Mouse (Mus musculus): ENCODE results near the gene Rftn1.
"Not testable (repeated sequence)": the region's sequence is repeated elsewhere in the genome, so short reads cannot be mapped to it uniquely, and the experiment has no call there.

The Rftn1 gene

DNA sequence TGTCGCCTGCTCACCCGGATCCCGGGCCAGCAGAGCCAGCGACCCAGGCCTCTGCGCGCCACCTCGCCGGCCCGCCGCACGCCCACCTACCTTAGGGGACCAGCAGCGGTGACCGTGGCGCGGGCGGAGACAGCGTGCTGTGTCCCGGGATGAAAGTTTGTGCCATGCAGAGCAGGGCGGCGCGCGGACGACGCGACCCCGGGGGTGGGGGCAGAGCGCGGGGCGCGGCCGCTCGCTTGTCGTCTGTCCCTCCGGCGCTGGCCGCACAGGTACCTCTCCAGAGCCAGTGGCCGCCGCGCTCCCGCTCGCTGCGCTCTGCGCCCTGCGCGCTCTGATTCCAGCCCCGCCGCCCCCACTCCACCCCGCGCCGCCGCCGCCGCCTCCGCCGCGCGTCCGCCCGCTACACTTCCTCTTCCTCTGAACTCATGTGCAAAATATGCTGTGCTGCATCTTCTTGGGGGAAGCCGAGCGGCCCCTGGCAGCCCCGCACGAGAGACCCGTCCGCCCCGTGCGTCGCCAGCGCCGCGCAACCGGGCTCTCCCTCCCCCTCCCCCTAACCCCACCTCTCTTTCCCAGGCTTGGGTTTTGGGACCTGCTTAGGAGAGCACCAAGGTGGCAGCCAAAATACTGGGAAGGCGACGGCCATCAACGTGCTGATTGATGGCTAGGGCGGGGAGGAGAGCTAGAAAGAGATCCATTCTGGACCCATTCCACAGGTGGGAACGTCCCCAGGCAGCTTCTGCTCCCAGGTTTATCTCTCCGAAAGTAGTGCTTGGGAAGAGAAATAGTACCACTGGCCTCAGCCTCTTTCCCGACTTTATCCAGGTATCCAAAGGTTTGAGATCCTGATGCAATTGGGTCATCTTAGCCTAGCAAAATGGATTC is at the start of gene Rftn1:
Gene Rftn1 (minus strand): TSS at position 544 of the 885 bp plus-strand sequence.
- DNase-seq (ENCODE audit: low spot score in 2 of 2): peak; percentile 62 to 86

DNA sequence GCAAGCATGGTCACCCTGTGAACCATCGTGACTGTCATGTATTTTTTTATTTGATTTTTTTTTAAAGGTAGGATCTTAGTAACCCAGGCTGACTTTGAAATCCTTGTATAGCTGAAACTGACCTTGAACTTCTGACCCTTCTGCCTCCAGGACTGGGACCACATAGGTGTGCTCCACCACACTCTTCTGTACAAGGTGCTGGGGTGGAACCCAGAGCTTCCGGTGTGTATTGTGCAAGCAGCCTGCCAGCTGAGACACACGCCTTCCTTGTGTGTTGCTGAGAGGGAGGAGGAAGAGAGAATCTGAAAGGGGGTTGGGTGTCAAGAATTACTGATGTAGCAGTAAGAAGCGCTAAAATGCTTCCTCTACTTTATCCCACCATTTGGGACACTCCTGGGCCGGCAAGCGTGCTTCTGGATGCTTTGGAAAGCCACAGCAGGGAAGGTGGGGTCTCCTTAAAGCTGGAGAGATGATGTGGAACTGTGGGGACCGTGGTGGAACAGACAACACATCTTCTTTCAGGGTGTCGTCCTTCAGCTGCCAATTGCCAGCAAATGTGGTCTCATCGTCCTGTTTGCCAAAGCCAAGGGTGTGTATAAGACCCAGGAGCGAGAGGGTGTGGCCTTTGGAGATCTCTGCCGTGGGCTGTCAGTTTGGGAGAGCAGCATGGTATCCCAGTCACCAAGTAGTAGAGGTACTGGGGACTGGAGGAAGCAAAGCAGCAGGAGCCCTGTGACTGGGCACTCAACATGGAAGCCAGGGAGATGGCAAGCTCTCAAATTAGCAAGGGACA is 47.5 kb upstream of the Rftn1 start:
- DNase-seq (ENCODE audit: low spot score in 2 of 2): no peak

DNA sequence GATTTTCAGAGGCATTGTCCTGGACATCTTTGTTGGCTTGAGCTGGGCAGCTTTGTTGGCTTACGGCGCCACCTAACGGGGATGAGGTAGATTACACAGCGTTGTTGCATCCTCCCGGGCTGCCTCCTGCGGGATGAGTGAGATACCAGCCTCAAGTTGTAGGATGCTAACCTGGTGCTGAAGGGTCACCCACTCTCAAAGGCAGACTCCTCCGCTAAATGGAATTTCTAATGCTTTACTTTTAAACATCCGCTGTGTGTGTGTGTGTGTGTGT is 46.9 kb upstream of the Rftn1 start:
- peak; percentile 74 to 92 for DNase-seq (ENCODE audit: low spot score in 2 of 2)

DNA sequence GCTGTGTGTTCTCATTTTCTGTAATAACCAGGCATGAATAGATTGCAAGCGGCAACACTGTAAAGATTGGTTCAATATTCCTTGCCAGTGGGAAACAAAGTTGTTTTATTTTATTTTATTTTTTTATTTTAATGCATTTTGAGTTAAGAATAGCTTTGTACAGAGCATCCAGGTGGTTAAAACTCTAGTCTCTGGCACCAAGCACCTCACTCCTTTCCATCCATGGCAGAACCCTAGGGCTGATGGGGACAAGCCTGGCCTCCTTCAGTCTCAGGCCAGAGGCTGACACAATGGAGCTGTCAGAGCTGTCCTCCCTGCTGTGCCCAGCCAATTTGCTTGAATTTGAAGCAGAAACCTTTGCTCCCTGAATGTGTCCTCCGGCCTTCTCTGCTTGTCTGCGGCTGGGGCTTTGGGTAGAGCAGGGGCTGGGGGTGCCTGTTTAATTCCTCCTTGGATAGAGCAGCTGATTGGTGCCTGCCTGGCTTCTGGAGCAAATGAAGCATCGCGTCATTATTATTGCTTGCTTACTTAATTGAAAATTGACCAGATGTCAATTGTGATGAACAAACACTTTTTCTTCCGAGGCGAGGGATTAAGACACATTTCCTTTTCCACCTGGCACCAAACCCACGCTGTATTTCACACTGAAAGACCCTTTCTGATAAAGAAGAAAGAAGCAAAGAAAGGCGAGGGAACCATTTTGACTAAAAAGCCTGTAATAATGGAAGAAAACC is 46.4 kb upstream of the Rftn1 start:
- DNase-seq (ENCODE audit: low spot score in 2 of 2): no peak

DNA sequence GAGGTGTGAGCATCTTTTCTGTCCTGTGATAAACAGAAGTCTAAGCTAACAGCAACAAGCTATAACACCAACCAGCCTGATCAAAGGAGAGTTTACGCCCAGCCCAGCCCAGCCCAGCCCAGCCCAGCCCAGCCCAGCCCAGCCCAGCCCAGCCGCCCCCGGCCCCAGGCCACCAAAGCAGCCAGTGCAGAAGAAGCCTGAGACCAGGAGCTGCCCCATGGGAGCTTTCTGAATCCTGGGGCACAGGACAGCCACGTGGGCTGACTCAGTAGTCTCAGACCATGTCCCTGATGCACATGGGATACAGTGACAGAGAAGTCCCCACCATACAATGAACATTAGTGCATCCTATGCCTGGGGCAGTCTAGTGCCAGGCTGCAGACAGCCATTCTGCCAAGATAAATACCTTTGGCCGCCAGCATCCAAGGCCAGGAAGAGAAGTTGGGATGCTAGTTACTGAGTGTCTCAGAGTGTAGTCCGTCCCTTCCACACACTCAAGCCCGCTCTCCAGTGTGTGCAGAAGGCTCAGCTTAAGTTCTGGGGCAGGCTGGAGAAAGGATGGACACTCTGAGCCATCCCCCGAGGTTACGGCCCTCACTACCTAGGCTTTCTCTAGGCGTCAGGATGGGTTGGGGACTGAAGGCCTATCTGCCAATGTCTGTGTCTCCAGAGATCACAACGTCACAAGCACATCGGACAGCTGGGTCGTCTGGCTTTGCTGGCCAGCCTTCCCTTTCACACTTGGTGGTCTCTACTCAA is 45.6 kb upstream of the Rftn1 start:
- peak in 1 of 2 experiments; percentile 56 for DNase-seq (ENCODE audit: low spot score in 2 of 2)

DNA sequence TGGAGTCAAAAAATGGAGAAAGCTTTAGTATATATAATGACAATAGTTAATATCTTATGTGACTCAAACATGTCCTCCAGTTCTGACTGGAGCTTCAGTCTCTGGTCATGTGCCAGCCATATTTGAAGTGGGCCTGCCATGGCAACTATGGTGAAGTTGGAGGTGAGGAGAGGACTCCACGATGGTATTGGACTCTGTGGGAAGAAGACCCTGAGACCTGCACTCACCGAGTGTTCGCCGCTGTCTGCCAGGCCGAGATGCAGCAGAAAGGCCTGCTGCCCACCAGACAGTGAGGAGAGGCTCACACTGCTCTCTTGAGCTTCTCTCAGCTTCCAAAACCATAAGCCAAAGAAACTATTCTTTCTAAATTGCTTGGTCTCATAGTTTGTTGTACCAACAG is 43.5 kb upstream of the Rftn1 start:
- DNase-seq (ENCODE audit: low spot score in 2 of 2): peak in 1 of 2 experiments; percentile 33

DNA sequence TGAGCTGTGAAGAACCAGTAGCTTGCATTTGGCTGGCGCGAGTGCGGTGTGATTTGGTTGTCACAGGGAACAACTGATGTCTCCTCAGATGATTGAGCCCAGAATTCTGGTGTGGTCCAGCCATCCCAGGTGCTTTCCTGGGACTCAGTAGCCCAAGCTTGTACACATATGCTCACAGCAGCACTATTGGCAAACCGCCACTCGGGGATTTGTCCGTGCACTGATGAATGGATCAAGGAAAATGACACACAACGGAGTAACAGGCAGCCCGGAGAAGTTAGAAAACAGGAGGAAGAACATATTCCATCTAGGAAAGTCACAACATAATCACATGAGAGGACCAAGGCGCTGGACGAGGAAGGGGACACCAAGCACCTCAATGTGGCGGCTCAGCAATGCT is 42.3 kb upstream of the Rftn1 start:
- peak; percentile 10 to 41 for DNase-seq (ENCODE audit: low spot score in 2 of 2)

DNA sequence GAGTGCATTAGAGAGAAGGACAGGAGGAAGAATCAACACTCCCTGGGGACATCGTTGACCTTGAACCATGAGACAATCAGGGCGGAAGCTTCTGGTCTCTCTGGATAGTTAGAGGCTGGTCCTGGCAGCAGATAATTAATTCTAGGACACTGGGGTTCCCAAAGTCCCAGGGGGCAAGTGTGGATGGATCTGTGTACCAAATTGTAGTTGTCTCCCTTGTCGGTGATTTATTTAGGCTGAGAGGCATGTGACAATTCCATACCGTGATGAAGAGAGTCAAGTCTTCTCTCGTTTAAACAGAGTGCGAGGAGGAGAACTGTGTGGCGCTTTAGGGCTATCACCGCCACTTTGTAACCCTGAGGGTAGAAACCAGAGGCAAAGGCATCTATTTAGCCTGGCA is 40.7 kb upstream of the Rftn1 start:
- peak in 1 of 2 experiments; percentile 6 for DNase-seq (ENCODE audit: low spot score in 2 of 2)

DNA sequence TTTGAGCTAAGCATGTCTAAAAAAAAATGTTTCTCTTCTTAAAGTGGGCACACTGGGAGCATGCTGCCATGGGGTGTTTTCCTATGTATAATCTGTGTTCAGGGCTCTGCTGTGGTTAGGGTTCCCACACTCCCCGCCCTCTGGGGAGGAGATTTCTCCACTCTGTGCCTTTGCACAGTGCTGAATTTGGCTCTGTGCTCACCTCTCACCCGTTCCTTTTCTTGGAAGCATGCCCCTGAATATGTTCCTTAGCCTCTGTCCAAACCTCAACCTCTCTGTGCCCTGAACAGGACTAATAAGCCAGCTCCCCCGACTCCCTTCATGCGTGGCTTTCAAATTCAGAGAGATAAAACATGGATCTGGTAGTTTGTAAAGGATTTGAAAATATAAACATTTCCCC is 39.1 kb upstream of the Rftn1 start:
- no peak for DNase-seq (ENCODE audit: low spot score in 2 of 2)

DNA sequence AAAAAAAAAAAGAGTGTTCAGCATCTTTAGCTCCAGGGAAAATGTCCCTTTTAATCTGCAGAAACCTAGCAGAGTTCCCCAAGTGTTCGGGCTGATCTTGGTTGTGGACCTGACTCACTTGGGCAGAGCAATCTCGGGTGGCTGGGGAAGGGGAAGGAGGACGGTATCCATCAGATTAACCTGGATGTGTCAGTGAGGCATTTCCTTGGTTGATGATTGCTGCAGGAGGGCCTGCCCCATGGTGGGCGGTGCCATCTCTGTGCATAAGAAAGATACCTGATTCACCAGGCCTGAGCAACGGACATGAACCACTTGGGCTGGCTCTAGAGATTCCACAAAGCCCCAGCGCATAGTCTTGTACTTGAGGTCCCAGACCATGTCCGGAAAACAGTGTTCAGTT is 36.9 kb upstream of the Rftn1 start:
- no peak for DNase-seq (ENCODE audit: low spot score in 2 of 2)

DNA sequence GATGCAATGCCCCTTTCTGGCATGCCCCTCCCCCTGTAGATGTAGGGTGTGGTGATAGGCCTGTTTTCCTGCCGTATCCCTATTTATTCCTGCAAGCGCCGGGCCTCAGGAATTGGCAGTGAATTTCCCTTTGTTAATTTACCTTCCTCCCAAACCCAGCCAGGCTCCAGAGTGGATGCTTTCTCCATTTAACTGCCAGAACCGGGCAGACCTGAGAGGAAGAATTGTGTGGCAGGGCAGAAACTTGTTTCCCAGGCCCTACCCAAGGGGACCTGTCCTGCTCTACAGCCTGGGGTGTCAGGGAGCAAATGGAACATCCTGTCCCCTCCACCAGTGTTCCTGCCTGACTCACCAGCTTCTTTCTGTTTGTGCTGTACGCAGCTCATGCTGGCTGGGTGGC is 34.2 kb upstream of the Rftn1 start:
- no peak for DNase-seq (ENCODE audit: low spot score in 2 of 2)

DNA sequence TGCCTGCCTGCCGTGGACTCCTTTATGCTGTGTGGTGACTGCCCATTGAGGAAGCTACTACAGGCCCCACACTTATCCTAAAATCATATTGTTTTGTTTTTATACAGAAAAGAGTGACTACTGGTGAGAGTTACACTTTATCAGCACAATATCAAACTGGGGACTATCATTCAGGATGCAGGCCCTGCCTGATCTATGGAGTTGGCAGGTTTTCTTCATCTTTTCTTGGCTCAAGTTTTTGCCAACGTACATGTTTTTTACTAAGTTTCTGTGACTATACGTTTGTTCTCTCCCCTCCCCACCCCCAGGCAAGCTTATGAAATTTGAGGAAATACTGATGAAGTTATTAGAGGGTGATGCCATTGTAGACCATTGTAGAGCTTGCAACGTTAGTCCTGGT is 27.5 kb upstream of the Rftn1 start:
- DNase-seq (ENCODE audit: low spot score in 2 of 2): no peak

DNA sequence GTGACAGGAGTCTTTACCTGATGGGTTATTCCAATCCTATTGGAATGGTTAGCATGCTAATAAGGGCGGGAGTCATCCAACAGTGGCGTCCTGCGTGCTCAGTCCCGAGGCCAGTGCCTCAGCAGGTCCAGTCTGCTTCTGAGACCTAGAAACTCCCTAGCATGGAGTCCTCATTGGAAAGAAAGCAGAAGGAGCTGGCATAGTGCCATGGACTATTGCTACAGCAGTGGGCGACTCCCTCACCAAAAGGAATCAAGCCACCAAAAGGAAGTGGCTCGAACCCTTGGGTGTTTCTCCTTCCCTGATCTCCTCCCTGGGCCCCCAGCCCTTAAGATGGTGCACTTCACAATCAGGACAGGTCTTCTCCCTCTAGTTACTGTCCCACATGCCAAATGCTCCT is 24.6 kb upstream of the Rftn1 start:
- DNase-seq (ENCODE audit: low spot score in 2 of 2): no peak

DNA sequence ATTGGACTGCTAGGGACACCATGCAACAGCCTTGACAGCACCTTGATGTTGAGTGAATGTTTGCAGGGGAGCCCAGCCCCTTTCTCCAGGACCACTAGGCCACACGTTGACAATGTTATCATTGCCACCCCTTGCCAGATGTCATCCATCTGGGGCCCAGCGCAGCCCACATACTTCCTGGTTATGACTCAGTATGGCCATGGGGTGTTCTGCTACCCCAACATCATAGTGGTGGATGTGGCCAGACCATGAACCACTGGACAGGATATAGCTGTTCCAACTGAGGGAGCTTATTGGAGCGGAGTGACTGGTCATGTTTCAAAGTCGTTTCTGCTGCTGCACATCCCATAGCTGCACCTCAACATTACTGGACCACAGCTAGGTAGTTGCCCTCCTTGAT is 22.6 kb upstream of the Rftn1 start:
- DNase-seq (ENCODE audit: low spot score in 2 of 2): no peak

DNA sequence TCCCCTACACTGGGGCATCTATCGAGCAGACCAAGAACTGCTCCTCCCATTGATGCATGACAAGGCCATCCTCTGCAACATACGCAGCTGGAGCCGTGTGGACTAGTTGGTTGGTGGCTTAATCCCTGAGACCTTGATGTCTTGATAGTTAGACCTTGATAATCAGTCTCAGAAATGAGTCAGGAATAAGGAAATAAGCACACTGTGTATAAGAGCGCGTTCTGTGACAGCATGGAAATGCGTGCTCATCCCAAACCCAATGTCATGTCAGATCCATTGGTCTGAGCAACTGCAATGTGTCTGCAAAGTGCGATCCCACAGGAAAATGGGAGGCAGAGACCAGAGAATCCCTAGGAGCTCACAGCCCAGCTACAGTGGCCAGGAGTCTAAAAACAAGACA is 21.3 kb upstream of the Rftn1 start:
- DNase-seq (ENCODE audit: low spot score in 2 of 2): no peak

DNA sequence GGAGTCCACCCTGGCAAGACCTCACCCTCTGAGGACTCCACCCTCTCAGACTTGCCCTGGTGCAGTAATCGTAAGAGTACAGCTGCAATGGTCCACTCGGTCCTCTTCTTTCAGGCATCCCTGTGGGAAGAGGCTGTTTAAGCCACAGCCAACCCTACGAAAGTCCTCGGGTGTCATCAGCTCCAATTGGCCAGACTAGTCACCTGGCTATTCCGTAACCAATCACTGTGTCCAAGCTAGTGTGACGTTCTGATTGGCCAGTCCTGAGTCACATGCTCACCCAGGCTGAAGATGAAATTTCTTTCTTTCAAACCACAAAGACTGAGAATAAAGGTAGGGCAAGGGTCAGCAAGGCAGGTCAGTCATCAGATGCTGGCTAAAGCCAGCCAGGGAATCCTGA is 19.4 kb upstream of the Rftn1 start:
- DNase-seq (ENCODE audit: low spot score in 2 of 2): no peak

DNA sequence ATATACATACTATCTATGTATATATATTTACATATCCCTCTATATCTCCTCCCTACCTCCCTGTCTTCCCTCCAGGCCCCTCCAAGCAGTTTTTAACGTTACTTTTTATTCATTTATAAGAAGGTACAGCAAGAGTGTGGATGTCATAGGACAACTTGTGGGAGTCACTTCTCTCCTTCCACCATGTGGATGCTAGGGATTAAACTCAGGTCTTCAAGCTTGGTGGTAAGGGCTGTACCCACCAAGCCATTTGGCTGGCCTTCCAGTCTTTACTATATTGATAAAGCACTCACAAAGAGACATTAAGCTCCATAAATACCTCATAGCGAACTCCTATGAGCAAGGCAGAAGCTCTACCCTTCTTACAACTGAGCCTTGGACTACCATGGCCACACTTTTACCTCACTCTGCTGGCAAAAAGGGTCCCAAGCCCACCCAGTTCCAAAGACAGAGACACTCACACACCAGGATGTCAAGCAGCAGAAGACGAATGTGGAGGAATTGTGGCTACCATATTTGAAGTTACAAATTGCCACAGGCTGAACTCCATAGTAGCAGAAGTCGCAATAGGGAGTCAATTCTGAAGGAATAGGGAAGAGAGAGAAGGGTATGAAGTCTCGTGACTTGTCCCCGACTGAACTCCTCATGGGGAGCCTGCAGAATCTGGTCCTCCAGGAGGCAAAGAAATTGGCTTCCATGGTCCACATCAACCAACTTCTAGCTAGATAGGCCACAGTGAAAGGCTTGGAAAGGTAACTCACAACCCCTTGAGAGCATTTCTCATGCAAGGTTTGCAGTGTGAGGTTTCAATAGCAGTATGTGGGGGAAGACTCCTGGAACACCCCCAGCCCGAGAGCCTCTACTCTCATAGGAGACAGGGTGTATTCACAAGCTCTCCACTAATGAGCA is 17.9 kb upstream of the Rftn1 start:
- no peak for DNase-seq (ENCODE audit: low spot score in 2 of 2)

DNA sequence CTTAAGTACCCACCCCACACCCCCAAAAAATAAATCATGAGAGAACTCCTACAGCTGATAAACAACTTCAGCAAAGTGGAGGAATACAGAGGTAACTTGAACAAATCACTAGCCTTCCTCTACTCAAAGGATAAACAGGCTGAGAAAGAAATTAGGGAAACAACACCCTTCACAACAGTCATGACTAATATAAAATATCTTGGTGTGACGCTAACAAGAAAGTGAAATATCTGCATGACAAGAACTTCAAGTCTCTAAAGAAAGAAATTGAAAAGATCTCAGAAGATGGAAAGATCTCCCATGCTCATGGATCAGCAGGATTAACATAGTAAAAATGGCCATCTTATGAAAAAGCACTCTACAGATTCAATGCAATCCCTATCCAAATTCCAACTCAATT is 15.8 kb upstream of the Rftn1 start:
- DNase-seq (ENCODE audit: low spot score in 2 of 2): not testable (repeated sequence)

DNA sequence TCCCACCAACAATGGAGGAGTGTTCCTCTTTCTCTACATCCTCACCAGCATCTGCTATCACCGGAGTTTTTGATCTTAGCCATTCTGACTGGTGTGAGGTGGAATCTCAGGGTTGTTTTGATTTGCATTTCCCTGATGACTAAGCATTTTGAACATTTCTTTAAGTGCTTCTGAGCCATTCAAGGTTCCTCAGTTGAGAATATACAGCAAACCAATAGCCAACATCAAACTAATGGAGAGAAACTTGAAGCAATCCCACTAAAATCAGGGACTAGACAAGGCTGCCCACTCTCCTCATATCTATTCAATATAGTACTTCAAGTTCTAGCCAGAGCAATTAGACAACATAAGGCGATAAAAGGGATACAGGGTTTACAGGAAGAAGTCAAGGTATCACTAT is 15.4 kb upstream of the Rftn1 start:
- not testable (repeated sequence) for DNase-seq (ENCODE audit: low spot score in 2 of 2)

DNA sequence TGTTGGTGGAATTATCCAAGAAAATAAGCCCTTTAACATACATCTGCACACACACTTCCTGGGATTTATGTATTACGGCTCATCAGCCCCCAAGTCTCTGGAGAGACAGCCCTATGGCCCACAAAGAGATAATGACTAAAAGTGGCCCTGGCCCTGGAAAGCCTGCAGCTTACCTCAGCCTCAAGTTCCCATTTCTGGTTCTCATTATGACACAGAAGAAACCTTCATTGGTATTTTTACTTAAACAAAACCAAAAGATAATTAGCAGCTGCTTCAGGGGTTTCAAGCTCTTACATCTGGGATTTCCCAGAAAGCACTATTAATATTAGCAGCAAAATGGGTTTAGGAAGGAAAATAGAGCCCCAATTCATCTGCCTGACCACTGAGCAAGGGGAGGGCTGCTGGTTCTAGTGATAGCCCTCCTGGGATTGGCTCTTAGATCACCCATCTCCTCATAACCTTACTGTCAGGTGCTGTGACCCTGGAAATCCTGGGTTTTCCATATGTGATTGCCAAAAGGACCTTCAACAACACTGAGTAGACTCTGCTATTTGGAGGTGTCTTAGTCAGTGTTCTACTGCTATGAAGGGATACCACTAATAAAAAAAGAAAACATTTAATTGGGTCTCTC is 14.8 kb upstream of the Rftn1 start:
- DNase-seq (ENCODE audit: low spot score in 2 of 2): no peak
